Mouse (Mus musculus): ENCODE measurements around the gene Wdr20. TPM values are rescaled to one million over a fixed set of nuclear protein-coding genes. Genes with fewer than 3 reads are reported as not detected.

The Wdr20 gene
- total RNA-seq, 2 experiments from 2014 or later = 38.8 to 41.6 TPM

- no peak for DNase-seq (ENCODE audit: extremely low spot score in 1 of 2, low spot score in 1 of 2)
Measured at GRCm38 (mm10) chr12:110775628-110776426, 38.1 kb downstream of the Wdr20 start.

DNA sequence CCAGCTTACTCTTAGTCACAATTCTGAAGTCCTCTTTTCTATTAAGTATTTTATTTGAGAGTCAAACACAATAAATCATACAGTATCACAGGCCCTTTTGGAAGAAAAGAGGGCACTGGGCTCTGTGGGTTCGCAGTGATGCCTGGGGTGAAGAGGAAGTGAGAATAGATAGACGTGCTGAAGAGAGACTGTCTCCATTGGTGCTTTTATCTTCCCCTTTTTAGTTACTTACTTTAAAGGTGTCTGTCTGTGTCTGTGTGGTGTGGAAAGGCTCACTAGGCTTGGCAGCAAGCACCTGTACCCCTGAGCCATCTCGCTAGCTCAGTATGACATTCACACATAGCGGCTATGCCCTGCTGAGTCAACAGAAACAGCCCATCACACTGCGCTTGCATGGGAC is 40.1 kb downstream of the Wdr20 start:
- DNase-seq (ENCODE audit: extremely low spot score in 1 of 2, low spot score in 1 of 2) = no peak

- DNase-seq (ENCODE audit: extremely low spot score in 1 of 2, low spot score in 1 of 2) = no peak
Measured at GRCm38 (mm10) chr12:110779296-110779695, 41.6 kb downstream of the Wdr20 start.

DNA sequence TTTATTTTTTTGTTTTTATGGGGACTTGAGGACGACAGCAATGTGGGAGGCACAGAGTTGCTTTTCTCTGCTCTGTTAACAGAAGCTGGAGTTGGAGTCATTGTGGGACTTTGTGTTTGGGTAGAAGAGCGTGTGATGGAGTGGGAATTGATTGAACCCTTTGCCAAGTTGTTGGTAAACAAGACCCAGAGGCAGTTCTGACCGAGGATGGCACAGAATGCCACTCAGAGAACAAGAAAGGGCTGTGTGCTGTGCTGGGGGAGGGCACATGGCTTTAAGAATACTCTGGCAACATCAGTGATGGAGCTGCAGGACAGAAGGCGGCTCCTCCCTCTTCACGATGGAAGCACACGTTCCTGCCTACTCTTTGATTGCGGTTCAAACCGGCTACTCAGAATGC is 43.4 kb downstream of the Wdr20 start:
- DNase-seq (ENCODE audit: extremely low spot score in 1 of 2, low spot score in 1 of 2) = no peak

GRCm38 (mm10) chr12:110782278-110782677 is 44.5 kb downstream of the Wdr20 start:
- DNase-seq (ENCODE audit: extremely low spot score in 1 of 2, low spot score in 1 of 2) = no peak

DNA sequence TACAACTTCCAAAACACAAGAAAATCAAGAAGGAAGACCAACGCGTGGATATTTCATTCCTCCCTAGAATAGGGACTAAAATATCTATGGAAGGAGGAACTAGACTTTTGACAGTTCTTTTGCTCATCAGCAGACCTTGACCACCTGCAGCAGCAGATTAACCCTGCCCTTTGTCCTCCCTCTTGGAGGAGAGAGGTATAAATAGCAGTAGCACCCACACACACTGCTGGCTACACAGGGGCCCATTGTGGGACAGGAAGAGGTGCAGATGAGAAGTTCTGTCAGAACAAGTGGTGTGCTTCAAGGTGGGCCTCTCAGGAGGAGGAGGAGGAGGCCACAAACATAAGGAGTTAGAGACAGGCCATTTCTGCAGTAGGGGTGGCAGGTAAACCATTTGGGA is 46.5 kb downstream of the Wdr20 start:
- no peak for DNase-seq (ENCODE audit: extremely low spot score in 1 of 2, low spot score in 1 of 2)

- DNase-seq (ENCODE audit: extremely low spot score in 1 of 2, low spot score in 1 of 2) = no peak
Measured at GRCm38 (mm10) chr12:110786243-110786642, 48.5 kb downstream of the Wdr20 start.

- DNase-seq (ENCODE audit: extremely low spot score in 1 of 2, low spot score in 1 of 2) = no peak
Measured at GRCm38 (mm10) chr12:110790580-110790979, 52.8 kb downstream of the Wdr20 start.

- DNase-seq (ENCODE audit: extremely low spot score in 1 of 2, low spot score in 1 of 2) = no peak
Measured at GRCm38 (mm10) chr12:110791026-110791425, 53.3 kb downstream of the Wdr20 start.

DNA sequence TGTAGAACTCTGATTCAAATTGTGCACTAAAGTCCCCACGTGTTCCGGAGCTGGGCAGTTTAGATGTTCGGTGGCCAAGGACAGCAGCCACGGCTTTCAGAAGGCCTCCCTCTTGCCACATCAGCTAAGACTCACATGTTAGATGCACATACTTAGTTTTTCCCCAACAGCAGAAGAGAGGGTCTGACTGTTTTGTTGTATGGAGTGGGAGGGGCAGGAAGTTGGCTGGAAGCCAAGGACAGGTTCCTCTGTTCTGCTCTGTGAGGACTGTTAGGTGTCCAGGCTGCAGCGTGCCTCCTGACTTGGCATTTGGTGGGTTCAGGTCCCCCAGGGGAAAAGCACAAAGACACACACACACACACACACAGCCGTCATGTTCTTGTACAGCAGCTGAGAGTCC is 57.3 kb downstream of the Wdr20 start:
- DNase-seq (ENCODE audit: extremely low spot score in 1 of 2, low spot score in 1 of 2) = no peak

DNA sequence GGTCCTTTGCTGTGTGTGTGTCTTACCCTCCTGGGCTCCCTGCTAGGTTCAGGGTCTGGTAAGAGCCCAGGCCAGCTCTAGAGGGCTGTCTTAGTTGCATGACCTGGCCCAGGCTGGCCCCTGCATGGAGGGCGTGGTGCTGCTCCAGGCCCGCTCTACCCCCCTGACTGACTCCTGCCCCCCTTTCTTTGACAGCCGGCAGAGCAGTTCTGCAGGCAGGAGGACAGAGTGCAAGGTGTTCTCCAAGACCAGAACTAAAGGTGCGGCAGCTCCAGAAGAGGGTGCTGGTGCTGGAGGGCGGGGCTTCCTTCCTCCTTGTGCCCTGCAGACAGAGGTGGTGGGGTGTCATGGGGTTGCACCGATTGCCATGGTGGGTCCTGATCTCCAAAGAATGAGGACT is 59.0 kb downstream of the Wdr20 start:
- no peak for DNase-seq (ENCODE audit: extremely low spot score in 1 of 2, low spot score in 1 of 2)

DNA sequence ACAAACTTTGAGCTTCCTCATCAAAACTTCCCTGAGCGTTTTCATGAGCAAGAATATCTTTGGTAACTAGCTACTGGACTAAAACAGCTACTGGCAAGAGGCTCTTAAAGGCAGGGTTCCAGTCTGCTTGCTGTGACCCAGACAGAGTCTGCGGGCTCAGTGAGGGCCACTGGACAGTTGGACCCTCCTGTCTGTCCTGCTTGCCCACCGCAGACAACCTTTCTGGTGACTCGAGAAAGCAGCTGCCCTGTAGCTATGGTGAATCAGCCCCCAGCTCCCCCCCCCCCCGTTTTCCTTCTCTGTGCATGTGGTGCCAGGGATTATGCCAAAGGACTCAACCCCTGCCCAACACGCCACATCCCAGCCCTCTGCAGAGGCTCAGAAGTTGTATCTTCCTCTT is 59.5 kb downstream of the Wdr20 start:
- no peak for DNase-seq (ENCODE audit: extremely low spot score in 1 of 2, low spot score in 1 of 2)

- DNase-seq (ENCODE audit: extremely low spot score in 1 of 2, low spot score in 1 of 2) = no peak
Measured at GRCm38 (mm10) chr12:110797842-110798431, 60.2 kb downstream of the Wdr20 start.

GRCm38 (mm10) chr12:110799226-110799625 is 61.5 kb downstream of the Wdr20 start:
- DNase-seq (ENCODE audit: extremely low spot score in 1 of 2, low spot score in 1 of 2) = no peak

DNA sequence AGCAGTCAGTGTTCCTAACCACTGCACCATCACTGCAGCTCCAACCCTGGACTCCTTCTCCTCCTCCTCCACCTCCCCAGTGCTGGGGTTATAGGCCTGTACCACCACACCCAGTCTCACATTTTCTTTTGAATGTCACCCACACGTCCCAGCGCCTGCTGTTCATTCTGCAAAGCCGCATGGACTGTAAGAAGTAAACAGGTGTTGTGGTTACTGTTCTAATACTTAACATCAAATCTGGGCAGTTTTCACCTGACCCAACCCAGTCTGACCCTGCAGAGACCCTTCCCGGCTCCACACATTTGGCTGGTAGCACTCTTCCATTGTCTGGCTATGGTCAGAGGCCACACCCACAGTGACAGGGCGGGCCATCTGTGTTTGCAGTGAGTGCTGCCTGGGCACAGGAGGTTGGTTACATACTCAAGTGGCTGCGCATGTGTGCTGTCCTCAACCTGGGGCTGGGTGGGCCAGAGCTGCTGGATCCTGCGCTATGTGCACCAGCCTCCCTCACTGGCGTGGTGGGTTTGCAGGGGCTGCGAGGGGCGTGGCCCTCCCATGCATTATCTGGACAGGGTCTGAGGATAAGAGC is 64.2 kb downstream of the Wdr20 start:
- DNase-seq (ENCODE audit: extremely low spot score in 1 of 2, low spot score in 1 of 2) = no peak

GRCm38 (mm10) chr12:110802674-110803297 is 65.0 kb downstream of the Wdr20 start:
- no peak for DNase-seq (ENCODE audit: extremely low spot score in 1 of 2, low spot score in 1 of 2)

GRCm38 (mm10) chr12:110804261-110804660 is 66.5 kb downstream of the Wdr20 start:
- DNase-seq (ENCODE audit: extremely low spot score in 1 of 2, low spot score in 1 of 2) = no peak

- peak in 1 of 2 experiments; percentile 39 for DNase-seq (ENCODE audit: extremely low spot score in 1 of 2, low spot score in 1 of 2)
Measured at GRCm38 (mm10) chr12:110806301-110806970, 68.7 kb downstream of the Wdr20 start.

DNA sequence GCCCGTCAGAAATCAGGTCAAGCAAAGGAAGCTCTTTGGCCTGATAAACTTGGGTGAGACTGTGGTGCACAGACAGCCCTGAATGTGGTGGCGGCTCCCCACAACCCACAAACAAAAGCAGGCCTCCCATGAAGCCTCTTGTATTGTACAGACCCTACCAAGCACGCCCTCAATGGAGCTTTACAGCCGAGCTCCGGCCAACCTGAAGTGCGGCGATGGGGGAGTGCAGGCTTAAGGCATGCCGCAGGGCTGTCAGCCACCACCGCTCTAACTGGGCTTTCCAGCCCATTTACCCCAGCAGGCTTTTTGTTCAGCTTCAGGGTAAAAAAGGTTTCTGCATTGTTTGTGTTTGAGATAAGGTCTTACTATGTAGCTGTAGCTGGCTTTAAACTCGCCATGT is 70.7 kb downstream of the Wdr20 start:
- DNase-seq (ENCODE audit: extremely low spot score in 1 of 2, low spot score in 1 of 2) = no peak

DNA sequence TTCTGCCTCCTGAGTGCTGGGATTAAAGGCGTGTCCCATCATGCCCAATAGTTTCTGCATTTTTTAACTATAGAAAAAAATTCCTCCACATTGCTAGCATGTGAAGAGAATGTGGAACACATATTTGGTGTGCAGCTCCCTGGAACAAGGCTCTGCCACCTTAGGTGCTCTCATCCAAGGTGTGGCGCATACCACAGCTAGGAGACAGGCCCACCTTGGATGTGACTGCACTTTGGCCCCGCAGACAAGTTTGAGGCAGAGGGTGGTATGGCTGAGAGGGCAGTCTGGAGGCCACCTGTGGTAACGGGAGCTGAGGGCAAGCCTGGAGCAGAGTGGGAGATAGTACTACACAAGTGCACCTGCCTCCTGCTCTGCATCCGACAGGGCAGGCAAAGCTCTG is 71.1 kb downstream of the Wdr20 start:
- no peak for DNase-seq (ENCODE audit: extremely low spot score in 1 of 2, low spot score in 1 of 2)

- no peak for DNase-seq (ENCODE audit: extremely low spot score in 1 of 2, low spot score in 1 of 2)
Measured at GRCm38 (mm10) chr12:110813132-110813531, 75.4 kb downstream of the Wdr20 start.

Measured in layer of hippocampus, postnatal 25 days (tissue).